Mouse (Mus musculus) limb, embryonic 14.5 days (tissue): ENCODE data around the gene Ptpn5. TPM values are rescaled to one million over a fixed set of nuclear protein-coding genes. Genes with fewer than 3 reads are reported as not detected.

Experiments used
- ATAC-seq: fragments of 200-750 bp; cut with Nextera tagmentation; 2 replicates; pipeline ENCODE4 v1.8.0; 2017; ENCODE audit warnings: low read depth, moderate number of reproducible peaks, moderate TSS enrichment; ENCODE audit not compliant: low FRiP score
- DNase-seq: peaks from one replicate; pipeline ENCODE4 v3.0.0-alpha.2; 2015; ENCODE audit warnings: low spot score
- H3K27ac ChIP-seq: fragments of 300-500 bp; sonication (generic); replicated peaks from 2 replicates; pipeline ENCODE4 v1.5.1; 2014; ENCODE audit warnings: low read depth, mild to moderate bottlenecking, low read length, moderate library complexity, mixed read lengths
- H3K27me3 ChIP-seq: fragments of 300-500 bp; sonication (generic); 2 replicates; pipeline ENCODE4 v1.6.1; 2014; ENCODE audit warnings: low read length, mixed read lengths; ENCODE audit not compliant: control insufficient read depth, insufficient read depth
- H3K36me3 ChIP-seq: fragments of 300-500 bp; sonication (generic); 2 replicates; pipeline ENCODE4 v1.6.1; 2014; ENCODE audit warnings: mild to moderate bottlenecking, low read length, moderate library complexity, mixed read lengths; ENCODE audit not compliant: control insufficient read depth, insufficient read depth
- H3K4me1 ChIP-seq: fragments of 300-500 bp; sonication (generic); 2 replicates; pipeline ENCODE4 v1.6.1; 2014; ENCODE audit warnings: antibody characterized with exemption, low read length, mixed read lengths; ENCODE audit not compliant: control insufficient read depth, insufficient read depth
- H3K4me2 ChIP-seq: fragments of 300-500 bp; sonication (generic); replicated peaks from 2 replicates; pipeline ENCODE4 v1.6.1; 2014; ENCODE audit warnings: low read depth, mild to moderate bottlenecking, low read length, moderate library complexity; ENCODE audit not compliant: severe bottlenecking
- H3K4me3 ChIP-seq: fragments of 300-500 bp; sonication (generic); replicated peaks from 2 replicates; pipeline ENCODE4 v1.5.1; 2014; ENCODE audit warnings: low read length
- H3K9ac ChIP-seq: fragments of 300-500 bp; sonication (generic); 2 replicates; pipeline ENCODE4 v1.6.1; 2014; ENCODE audit warnings: mild to moderate bottlenecking, low read depth, low read length, moderate library complexity; ENCODE audit not compliant: severe bottlenecking
- H3K9me3 ChIP-seq: fragments of 300-500 bp; sonication (generic); 2 replicates; pipeline ENCODE4 v1.6.1; 2016; ENCODE audit warnings: low read length; ENCODE audit not compliant: control insufficient read depth
- POLR2A ChIP-seq: fragments of 200-500 bp; IDR thresholded peaks from 2 replicates; pipeline ENCODE4 v1.8.0; 2012; ENCODE audit warnings: inconsistent platforms, mild to moderate bottlenecking, moderate library complexity, borderline replicate concordance; ENCODE audit not compliant: insufficient read depth, insufficient read length; ENCODE audit errors: extremely low read depth
- WGBS: fragments of 180-500 bp; shearing (Covaris S2); extraction: QIAGEN DNeasy Blood & Tissue Kit; methylation state at CpG from one replicate; pipeline ENCODE4 v1.1.7; 2014; 5-methylcytosine and 5-hydroxymethylcytosine counted together
- microRNA-seq: library from miRNA; unstranded; fragments of <30 nt; microRNA quantifications from one replicate; pipeline ENCODE4, GENCODE M21; 2016
- polyA plus RNA-seq, 2 experiments: library from polyadenylated mRNA; depleted of rRNA in 1 of 2; stranded (reverse) in 1 of 2; unstranded in 1 of 2; fragments of >200 nt; fragmentation: Nextera tagmentation in 1 of 2; extraction: Ambion mirVana in 1 of 2; gene quantifications; 2 replicates each; pipeline versions ENCODE4 v1.2.1 to v1.2.3; 2012 to 2014

Ptpn5 gene
- polyA plus RNA-seq, 2 experiments, result 0.22 to 0.74 TPM

GRCm38 (mm10) chr7:47031371-47031770, 102.1 kb downstream of the Ptpn5 start:
- Histone ChIP-seq H3K4me2 (no peak overlapping the region), H3K36me3 (no peaks in the 10 kb centered on the region), H3K27me3 (no peaks in the 10 kb centered on the region), H3K9ac (no peak overlapping the region), H3K27ac (no peak overlapping the region), H3K4me1 (no peaks in the 10 kb centered on the region), H3K4me3 (no peak overlapping the region), H3K9me3 (no peaks in the 10 kb centered on the region)
- WGBS, result 67% methylated on average over 4 of the region's 4 CpGs
- ATAC-seq, result no peak
- no peak for DNase-seq
- no peak for TF ChIP-seq POLR2A

GRCm38 (mm10) chr7:47030517-47031193, 102.8 kb downstream of the Ptpn5 start:
- H3K4me1 ChIP-seq, result no peaks in the 10 kb centered on the region
- H3K27ac ChIP-seq, result no peak overlapping the region
- H3K4me2 ChIP-seq, result no peak overlapping the region
- no peaks in the 10 kb centered on the region for H3K27me3 ChIP-seq
- DNase-seq (no peak), ATAC-seq (no peak)
- WGBS, result 77% methylated on average over 9 of the region's 9 CpGs
- H3K36me3 ChIP-seq, result no peaks in the 10 kb centered on the region
- TF ChIP-seq POLR2A, result no peak
- H3K9me3 ChIP-seq, result no peaks in the 10 kb centered on the region
- H3K4me3 ChIP-seq, result no peak overlapping the region
- no peak overlapping the region for H3K9ac ChIP-seq

Small RNA genes lying within 50 kb of the gene (microRNA-seq; reads per million reads assigned to microRNA genes)
- gene Mir7056, result not detected

Other genes starting within 250 kb of the Ptpn5 start
- 86.2 and 119 TPM in 2 replicates for gene Tsg101, start 213.7 kb downstream of the Ptpn5 start, polyA plus RNA-seq (2012; rRNA removed)
- gene Tsg101, start 213.7 kb downstream of the Ptpn5 start, polyA plus RNA-seq (2014; fragmentation: Nextera tagmentation; extraction: Ambion mirVana), result 189 and 197 TPM in 2 replicates
- 9.4 and 10.2 TPM in 2 replicates for gene Uevld, start 175.2 kb downstream of the Ptpn5 start, polyA plus RNA-seq (2012; rRNA removed)
- gene Uevld, start 175.2 kb downstream of the Ptpn5 start, polyA plus RNA-seq (2014; fragmentation: Nextera tagmentation; extraction: Ambion mirVana), result 10.0 and 12.5 TPM in 2 replicates
- not detected in 2 replicates for gene Gm9999, start 150.1 kb downstream of the Ptpn5 start, polyA plus RNA-seq (2012; rRNA removed)
- gene Gm9999, start 150.1 kb downstream of the Ptpn5 start, polyA plus RNA-seq (2014; fragmentation: Nextera tagmentation; extraction: Ambion mirVana), result not detected in 2 replicates
- gene Spty2d1, start 125.3 kb downstream of the Ptpn5 start, polyA plus RNA-seq (2012; rRNA removed), result 12.5 and 12.8 TPM in 2 replicates
- 19.6 and 20.6 TPM in 2 replicates for gene Spty2d1, start 125.3 kb downstream of the Ptpn5 start, polyA plus RNA-seq (2014; fragmentation: Nextera tagmentation; extraction: Ambion mirVana)
- gene Tmem86a, start 83.1 kb downstream of the Ptpn5 start, polyA plus RNA-seq (2012; rRNA removed), result 20.6 and 30.0 TPM in 2 replicates
- 21.0 and 24.1 TPM in 2 replicates for gene Tmem86a, start 83.1 kb downstream of the Ptpn5 start, polyA plus RNA-seq (2014; fragmentation: Nextera tagmentation; extraction: Ambion mirVana)
- gene Mrgpra6, start 71.2 kb upstream of the Ptpn5 start, polyA plus RNA-seq (2012; rRNA removed), result not detected in 2 replicates
- not detected in 2 replicates for gene Mrgpra6, start 71.2 kb upstream of the Ptpn5 start, polyA plus RNA-seq (2014; fragmentation: Nextera tagmentation; extraction: Ambion mirVana)
- gene Mrgpra9, start 119.2 kb upstream of the Ptpn5 start, polyA plus RNA-seq (2012; rRNA removed), result not detected in 2 replicates
- gene Mrgpra9, start 119.2 kb upstream of the Ptpn5 start, polyA plus RNA-seq (2014; fragmentation: Nextera tagmentation; extraction: Ambion mirVana), result not detected in 2 replicates
- gene Mrgpra1, start 220.6 kb upstream of the Ptpn5 start, polyA plus RNA-seq (2012; rRNA removed), result not detected in 2 replicates
- not detected in 2 replicates for gene Mrgpra1, start 220.6 kb upstream of the Ptpn5 start, polyA plus RNA-seq (2014; fragmentation: Nextera tagmentation; extraction: Ambion mirVana)